Mouse (Mus musculus): ENCODE measurements around the gene Musk.

- TF ChIP-seq CTCF (IDR thresholded peaks at IDR 0.05; ENCODE audit: low read depth) (no peak), EP300 (optimal IDR thresholded peaks at IDR 0.05) (no peak)
These were observed 18.1 kb downstream of the Musk start for GRCm38 (mm10) chr4:58303862-58304261.
